Mouse (Mus musculus): ENCODE data around the gene Rasgef1b. TPM values are rescaled to one million over a fixed set of nuclear protein-coding genes. Genes with fewer than 3 reads are reported as not detected.

The Rasgef1b gene
- polyA plus RNA-seq, 1 experiment from 2014 or later, result 30.5 TPM

DNA sequence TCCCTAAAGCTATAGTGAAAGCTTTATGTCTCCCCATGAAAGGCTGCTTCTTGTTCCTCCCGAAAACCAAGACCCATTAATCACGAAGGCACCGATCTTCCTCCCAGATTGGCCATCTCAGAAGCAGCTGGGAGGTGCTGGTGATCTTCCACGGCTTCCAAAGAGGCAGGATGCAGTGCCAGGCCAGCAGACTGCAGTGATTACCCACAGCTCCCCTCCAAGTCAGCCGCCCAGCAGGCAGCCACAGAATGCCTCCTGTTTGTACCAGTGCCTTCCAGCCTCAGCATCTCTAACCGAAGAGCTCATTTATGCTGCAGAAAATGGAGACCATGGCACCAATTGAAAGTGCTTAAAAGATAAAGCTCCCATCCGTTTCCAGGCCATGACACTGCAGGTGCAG is 131.2 kb downstream of the Rasgef1b start:
- no peaks in the 10 kb centered on the region for H3K27me3 ChIP-seq
- H3K4me3 ChIP-seq, result no peak overlapping the region
- H3K4me2 ChIP-seq (replicated peaks), result no peak overlapping the region
- H3K36me3 ChIP-seq, result no peaks in the 10 kb centered on the region
- 0 out of 2 replicates have a peak, but pooled peaks cover 6% of the 10 kb centered on the region for H3K9me3 ChIP-seq (replicated peaks)
- peak overlapping the region; percentile 52; the same call in 1 of the 2 replicates for H3K27ac ChIP-seq
- ATAC-seq (ENCODE audit: low FRiP score), result no peak
- 47% methylated on average over 7 of the region's 7 CpGs for WGBS
- H3K9ac ChIP-seq, result no peak overlapping the region
- H3K4me1 ChIP-seq, result peaks cover 18% of the 10 kb centered on the region

DNA sequence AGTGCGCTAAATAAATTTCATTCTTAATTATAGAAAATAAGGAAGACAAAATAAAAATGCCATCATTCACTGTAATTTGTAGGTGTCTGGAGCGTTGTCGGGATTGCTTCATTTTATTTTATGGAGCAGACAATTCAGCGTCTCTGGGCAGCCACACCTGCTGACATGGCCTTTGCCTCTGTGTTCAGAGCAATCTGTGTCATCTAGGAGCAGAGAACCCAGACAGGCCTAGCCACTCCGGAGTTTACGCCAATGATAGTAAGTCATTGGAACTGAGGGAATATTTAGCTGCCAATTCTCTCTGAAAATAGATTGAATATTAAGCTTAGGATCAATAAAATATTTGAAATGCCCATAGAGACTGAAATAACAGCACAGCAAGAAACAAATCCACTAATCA is 137.5 kb downstream of the Rasgef1b start:
- no peaks in the 10 kb centered on the region for H3K27me3 ChIP-seq
- no peak overlapping the region for H3K9ac ChIP-seq
- H3K4me3 ChIP-seq, result no peak overlapping the region
- no peak overlapping the region for H3K4me2 ChIP-seq (replicated peaks)
- H3K27ac ChIP-seq, result no peak overlapping the region
- H3K9me3 ChIP-seq (replicated peaks), result 0 out of 2 replicates have a peak, but pooled peaks cover 6% of the 10 kb centered on the region
- H3K36me3 ChIP-seq, result no peaks in the 10 kb centered on the region
- WGBS, result 71% methylated on average over 6 of the region's 6 CpGs
- no peak for ATAC-seq (ENCODE audit: low FRiP score)
- no peaks in the 10 kb centered on the region for H3K4me1 ChIP-seq

DNA sequence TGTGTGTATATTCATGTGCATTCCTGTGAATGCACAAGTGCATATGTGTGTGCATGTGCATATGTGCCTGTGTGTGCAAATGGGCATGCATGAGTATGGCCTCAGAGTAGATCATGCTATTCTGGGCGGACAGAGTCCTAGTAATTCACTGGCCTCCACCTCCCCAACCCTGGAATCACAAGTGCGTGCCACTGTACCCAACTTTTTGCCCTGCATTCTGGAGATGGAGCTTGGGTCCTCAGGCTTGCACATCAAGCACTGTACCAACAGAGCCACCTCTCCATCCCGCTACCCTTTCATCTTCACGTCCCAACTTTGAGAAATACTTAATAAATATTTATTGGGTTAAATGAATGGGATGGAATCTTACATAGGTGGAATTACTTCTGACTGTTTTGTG is 138.3 kb downstream of the Rasgef1b start:
- Histone ChIP-seq H3K27me3 (no peaks in the 10 kb centered on the region), H3K4me3 (no peak overlapping the region), H3K4me2 (replicated peaks) (no peak overlapping the region), H3K36me3 (no peaks in the 10 kb centered on the region), H3K9ac (no peak overlapping the region), H3K9me3 (replicated peaks) (0 out of 2 replicates have a peak, but pooled peaks cover 6% of the 10 kb centered on the region), H3K4me1 (no peaks in the 10 kb centered on the region), H3K27ac (no peak overlapping the region)
- 90% methylated on average over 4 of the region's 4 CpGs for WGBS
- no peak for ATAC-seq (ENCODE audit: low FRiP score)

DNA sequence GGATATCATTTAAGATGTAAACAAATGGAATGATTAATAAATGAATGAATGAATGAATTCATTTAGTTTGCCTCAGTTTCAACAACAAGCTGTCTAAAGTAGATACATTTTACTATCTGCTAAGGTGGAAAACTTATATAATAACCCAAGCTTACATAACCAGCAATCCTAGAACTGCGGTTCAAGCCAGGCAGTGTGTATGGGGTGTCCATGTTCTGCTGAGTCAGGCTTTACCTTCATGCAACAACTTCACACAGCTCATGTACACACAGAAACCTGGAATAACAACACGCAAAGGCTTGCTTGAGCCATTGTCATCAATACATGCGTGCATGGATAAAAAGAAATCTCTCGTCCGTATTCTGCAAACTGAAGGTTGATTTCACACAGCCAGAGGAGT is 140.9 kb downstream of the Rasgef1b start:
- Histone ChIP-seq H3K27ac (no peak overlapping the region), H3K4me1 (no peaks in the 10 kb centered on the region), H3K4me2 (replicated peaks) (no peak overlapping the region), H3K4me3 (no peak overlapping the region), H3K9ac (no peak overlapping the region), H3K9me3 (replicated peaks) (no peaks in the 10 kb centered on the region), H3K36me3 (no peaks in the 10 kb centered on the region), H3K27me3 (no peaks in the 10 kb centered on the region)
- WGBS, result 87% methylated on average over 5 of the region's 5 CpGs
- no peak for ATAC-seq (ENCODE audit: low FRiP score)

DNA sequence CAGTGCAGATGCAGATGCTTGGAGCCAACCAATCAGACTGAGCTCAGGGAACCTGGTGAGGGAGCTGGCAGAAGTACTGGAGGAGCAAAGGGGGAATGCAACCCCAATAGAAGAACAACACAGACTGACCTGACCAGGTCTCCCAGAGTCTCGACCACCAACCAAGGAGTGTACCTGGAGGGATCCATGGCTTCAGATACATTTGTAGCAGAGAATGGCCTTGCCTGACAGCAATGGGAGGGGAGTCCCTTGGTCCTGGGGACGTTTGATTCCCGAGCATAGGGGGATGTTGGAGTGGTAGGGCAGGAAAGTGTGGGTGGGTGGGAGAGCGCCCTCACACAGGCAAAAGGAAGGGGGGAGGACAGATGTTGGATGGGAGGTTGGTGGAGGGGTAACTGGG is 141.3 kb downstream of the Rasgef1b start:
- no peak overlapping the region for H3K4me3 ChIP-seq
- no peak for ATAC-seq (ENCODE audit: low FRiP score)
- no peaks in the 10 kb centered on the region for H3K4me1 ChIP-seq
- no peak overlapping the region for H3K27ac ChIP-seq
- WGBS, result 83% methylated on average over 4 of the region's 4 CpGs
- H3K9ac ChIP-seq, result no peak overlapping the region
- no peaks in the 10 kb centered on the region for H3K27me3 ChIP-seq
- no peaks in the 10 kb centered on the region for H3K9me3 ChIP-seq (replicated peaks)
- no peak overlapping the region for H3K4me2 ChIP-seq (replicated peaks)
- H3K36me3 ChIP-seq, result no peaks in the 10 kb centered on the region

DNA sequence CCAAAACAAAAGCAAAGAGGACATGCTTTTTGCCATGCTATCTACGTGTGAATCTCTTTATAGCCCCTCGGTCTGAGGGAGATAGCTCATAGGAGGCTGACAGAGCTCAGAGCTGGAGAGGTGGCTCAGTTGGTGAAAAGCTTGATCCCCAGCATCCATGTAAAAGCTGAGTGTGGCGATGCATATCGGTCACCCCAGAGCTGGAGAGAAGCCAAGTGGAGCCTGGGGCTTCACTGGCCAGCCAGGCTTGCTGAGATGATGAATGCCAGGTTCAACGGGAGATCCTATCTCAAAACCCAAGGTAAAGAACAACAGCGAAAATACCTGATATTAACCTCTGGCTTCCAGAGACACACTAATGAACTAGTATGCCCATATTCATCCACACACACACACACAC is 142.6 kb downstream of the Rasgef1b start:
- no peak for ATAC-seq (ENCODE audit: low FRiP score)
- no peaks in the 10 kb centered on the region for H3K9me3 ChIP-seq (replicated peaks)
- no peak overlapping the region for H3K9ac ChIP-seq
- no peak overlapping the region for H3K4me3 ChIP-seq
- H3K27me3 ChIP-seq, result no peaks in the 10 kb centered on the region
- H3K27ac ChIP-seq, result no peak overlapping the region
- no peak overlapping the region for H3K4me2 ChIP-seq (replicated peaks)
- 95% methylated on average over 6 of the region's 6 CpGs for WGBS
- H3K36me3 ChIP-seq, result no peaks in the 10 kb centered on the region
- no peaks in the 10 kb centered on the region; the same call in 1 of the 2 replicates for H3K4me1 ChIP-seq

DNA sequence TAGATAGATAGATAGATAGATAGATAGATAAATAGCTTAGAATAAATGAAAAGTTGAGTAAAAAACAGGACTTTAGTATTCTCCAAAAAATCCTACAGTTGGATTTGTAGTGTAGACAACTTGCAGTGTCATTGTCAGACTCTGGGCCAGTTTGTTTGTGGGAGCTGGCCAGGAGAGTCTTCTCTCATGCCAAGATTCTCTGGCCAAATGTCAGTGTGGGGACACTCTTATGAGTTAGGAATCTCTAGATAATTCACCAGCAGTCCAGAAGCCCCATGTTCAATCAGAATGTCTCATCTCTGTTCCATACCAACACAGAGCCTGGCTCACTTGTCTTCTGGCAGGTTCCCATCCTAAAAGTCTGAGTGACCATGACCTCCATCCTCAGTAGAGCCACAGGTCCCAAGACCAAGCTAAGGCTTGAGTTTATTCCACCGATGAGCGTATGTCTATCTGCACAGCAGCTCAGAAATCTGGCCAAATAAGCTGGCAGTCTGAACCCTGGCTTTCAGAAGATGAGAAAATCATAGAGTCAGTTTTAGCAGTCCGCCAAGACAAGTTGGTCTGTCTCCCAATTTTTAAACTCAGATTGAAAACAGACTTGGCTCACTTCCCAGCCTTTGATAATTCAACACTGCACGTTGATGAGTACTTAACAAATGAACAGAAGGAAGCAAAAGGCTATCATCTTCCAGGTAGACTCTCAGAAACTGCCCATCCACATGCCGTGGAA is 143.5 kb downstream of the Rasgef1b start:
- Histone ChIP-seq H3K4me2 (replicated peaks) (no peak overlapping the region), H3K4me3 (no peak overlapping the region), H3K4me1 (no peaks in the 10 kb centered on the region; the same call in 1 of the 2 replicates), H3K9me3 (replicated peaks) (no peaks in the 10 kb centered on the region), H3K27me3 (no peaks in the 10 kb centered on the region), H3K27ac (no peak overlapping the region), H3K9ac (no peak overlapping the region), H3K36me3 (no peaks in the 10 kb centered on the region)
- ATAC-seq (ENCODE audit: low FRiP score), result no peak
- 86% methylated on average over 5 of the region's 5 CpGs for WGBS

DNA sequence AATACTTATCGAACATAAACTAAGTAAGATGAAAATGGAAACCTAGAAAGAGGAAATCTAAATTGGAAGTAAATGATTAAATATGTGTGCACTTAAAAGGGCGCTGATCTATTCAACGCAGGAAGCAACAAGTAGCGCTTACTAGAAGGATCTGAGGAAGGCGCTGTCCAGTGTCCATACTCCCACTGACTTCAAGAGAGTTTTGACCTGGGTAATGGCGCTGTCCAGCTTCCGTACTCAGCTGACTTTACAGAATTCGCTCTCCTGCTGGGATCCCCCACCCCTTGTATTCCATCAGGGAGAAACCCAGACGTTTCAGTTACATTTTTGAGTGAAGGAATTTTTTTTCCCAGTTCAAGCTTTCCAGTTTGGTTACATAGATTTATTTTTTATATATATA is 144.6 kb downstream of the Rasgef1b start:
- Histone ChIP-seq H3K9me3 (replicated peaks) (no peaks in the 10 kb centered on the region), H3K4me1 (no peaks in the 10 kb centered on the region; the same call in 1 of the 2 replicates), H3K36me3 (no peaks in the 10 kb centered on the region), H3K27me3 (no peaks in the 10 kb centered on the region), H3K27ac (no peak overlapping the region), H3K9ac (no peak overlapping the region), H3K4me3 (no peak overlapping the region), H3K4me2 (replicated peaks) (no peak overlapping the region)
- no peak for ATAC-seq (ENCODE audit: low FRiP score)
- WGBS, result 81% methylated on average over 9 of the region's 9 CpGs

DNA sequence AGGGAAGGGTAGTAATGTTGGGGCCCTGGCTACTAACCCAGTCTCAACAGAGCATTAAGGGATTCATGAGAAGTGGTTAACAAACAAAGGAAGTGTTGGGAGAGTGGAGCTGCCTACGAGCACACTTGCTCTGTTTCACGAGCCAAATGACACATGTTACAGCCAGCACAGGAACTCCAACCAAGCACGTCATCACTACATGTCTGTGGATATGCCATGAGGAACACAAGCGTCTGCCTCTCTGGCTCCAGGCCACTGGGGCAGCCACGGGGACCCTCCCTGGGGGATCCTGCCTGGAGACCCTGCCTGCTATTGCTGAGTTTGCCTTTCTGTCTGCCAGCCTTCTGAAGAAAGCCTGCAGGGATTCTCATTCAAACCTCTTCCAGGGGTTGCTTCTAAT is 146.8 kb downstream of the Rasgef1b start:
- H3K9ac ChIP-seq, result no peak overlapping the region
- H3K27me3 ChIP-seq, result no peaks in the 10 kb centered on the region
- no peaks in the 10 kb centered on the region for H3K9me3 ChIP-seq (replicated peaks)
- H3K4me1 ChIP-seq, result no peaks in the 10 kb centered on the region; the same call in 1 of the 2 replicates
- no peaks in the 10 kb centered on the region for H3K36me3 ChIP-seq
- ATAC-seq (ENCODE audit: low FRiP score), result no peak
- 30% methylated on average over 5 of the region's 5 CpGs for WGBS
- H3K4me3 ChIP-seq, result no peak overlapping the region
- H3K27ac ChIP-seq, result no peak overlapping the region
- H3K4me2 ChIP-seq (replicated peaks), result no peak overlapping the region

DNA sequence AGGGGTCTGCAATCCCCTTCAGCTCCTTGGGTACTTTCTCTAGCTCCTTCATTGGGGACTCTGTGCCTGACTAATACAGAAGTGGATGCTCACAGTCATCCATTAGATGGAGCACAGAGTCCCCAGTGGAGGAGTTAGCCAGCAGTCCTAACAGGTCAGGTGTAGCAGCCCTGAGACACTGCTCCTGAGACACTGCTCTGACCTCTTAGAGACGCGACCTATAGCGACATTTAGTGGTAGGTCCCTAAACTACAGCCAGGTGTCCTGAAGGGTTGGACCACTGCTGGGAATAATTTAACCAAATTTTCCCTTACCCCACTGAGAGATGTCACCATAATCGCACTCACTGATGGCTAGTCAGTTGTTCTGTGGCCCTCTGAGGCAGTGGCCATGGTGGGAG is 150.2 kb downstream of the Rasgef1b start:
- H3K27ac ChIP-seq, result no peak overlapping the region
- no peaks in the 10 kb centered on the region; the same call in 1 of the 2 replicates for H3K4me1 ChIP-seq
- no peaks in the 10 kb centered on the region for H3K36me3 ChIP-seq
- H3K9ac ChIP-seq, result no peak overlapping the region
- no peak overlapping the region for H3K4me2 ChIP-seq (replicated peaks)
- H3K4me3 ChIP-seq, result no peak overlapping the region
- 14% methylated on average over 4 of the region's 4 CpGs for WGBS
- ATAC-seq (ENCODE audit: low FRiP score), result peak; percentile 67; the same call in 1 of the 2 replicates
- no peaks in the 10 kb centered on the region for H3K9me3 ChIP-seq (replicated peaks)
- H3K27me3 ChIP-seq, result no peaks in the 10 kb centered on the region

DNA sequence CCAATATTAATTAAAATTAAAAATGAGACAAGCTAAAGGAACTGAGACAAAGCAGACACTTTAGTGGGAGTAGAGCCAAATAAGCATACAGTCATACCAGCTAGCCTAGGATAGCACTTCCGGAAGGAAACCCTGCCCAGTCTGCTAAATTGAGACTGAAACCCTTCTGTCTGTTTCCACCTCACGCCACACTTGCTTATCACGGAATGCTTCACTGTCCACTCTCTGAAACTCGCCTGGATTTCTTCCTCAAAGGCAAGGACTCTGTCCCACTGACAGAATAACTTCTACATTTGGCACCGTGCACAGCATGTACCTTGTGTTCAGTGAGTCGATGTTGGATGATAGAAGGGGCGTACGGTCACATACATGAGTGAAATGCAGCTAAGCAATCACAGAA is 153.0 kb downstream of the Rasgef1b start:
- ATAC-seq (ENCODE audit: low FRiP score), result no peak
- Histone ChIP-seq H3K4me2 (replicated peaks) (no peak overlapping the region), H3K9me3 (replicated peaks) (no peaks in the 10 kb centered on the region), H3K27me3 (no peaks in the 10 kb centered on the region), H3K27ac (no peak overlapping the region), H3K4me1 (peaks cover 8% of the 10 kb centered on the region), H3K36me3 (no peaks in the 10 kb centered on the region), H3K9ac (no peak overlapping the region), H3K4me3 (no peak overlapping the region)
- 86% methylated on average over 8 of the region's 8 CpGs for WGBS

DNA sequence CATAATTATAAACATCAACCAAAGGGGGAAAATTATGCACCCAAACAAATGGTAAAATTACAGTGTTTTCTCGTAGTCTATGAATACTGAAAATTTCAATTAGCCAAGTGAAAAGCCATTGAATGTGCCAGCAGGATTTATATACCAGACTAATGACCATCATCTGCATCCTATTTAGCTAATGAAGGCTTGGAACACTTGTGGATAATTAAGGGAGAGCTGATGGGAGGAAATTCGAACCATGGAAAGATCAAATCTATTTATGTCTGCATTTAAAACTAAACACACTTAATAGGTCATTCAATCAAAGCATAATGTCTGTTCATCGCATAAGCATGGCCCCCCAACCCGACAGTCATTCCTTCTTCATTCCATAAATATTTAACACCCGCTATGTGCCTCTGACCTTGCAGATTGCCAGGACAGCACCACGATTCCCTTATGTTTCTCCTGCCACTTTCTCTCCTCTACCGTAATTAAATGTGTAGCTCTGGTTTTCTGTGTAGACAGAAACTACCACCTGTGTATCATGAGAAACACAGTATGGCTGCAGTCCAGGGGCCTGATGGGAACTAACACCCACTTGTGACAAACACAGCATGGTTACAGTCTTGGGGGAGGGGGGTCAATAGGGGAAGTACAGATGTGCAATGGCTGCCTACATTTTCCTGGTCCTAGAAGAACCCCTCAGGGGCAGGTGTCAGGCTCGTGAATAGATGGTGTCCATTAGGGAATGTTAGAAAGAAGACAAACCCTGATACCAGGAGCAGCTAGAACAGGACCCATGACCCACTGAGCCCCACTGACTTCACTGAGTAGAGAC is 164.2 kb downstream of the Rasgef1b start:
- 64% methylated on average over 8 of the region's 8 CpGs for WGBS
- Histone ChIP-seq H3K9ac (no peak overlapping the region), H3K27ac (no peak overlapping the region), H3K36me3 (no peaks in the 10 kb centered on the region), H3K9me3 (replicated peaks) (no peaks in the 10 kb centered on the region), H3K4me3 (no peak overlapping the region), H3K4me2 (replicated peaks) (no peak overlapping the region), H3K4me1 (peaks cover 2% of the 10 kb centered on the region; the same call in 1 of the 2 replicates), H3K27me3 (peaks cover 20% of the 10 kb centered on the region)
- no peak for ATAC-seq (ENCODE audit: low FRiP score)
